Mouse (Mus musculus): Measurements from ENCODE around the gene Ccdc138. TPM values are rescaled to one million over a fixed set of nuclear protein-coding genes. Genes with fewer than 3 reads are reported as not detected.
"Not testable (repeated sequence)": the region's sequence is repeated elsewhere in the genome, so short reads cannot be mapped to it uniquely, and the experiment has no call there.

Ccdc138 gene
- polyA plus RNA-seq, 1 experiment from 2014 or later: 13.1 TPM

- Histone ChIP-seq H3K27me3 (ENCODE audit: low read depth, poor library complexity, severe bottlenecking) (no peaks in the 10 kb centered on the region), H3K9me3 (replicated peaks) (no peaks in the 10 kb centered on the region), H3K4me3 (no peak overlapping the region), H3K4me1 (no peaks in the 10 kb centered on the region), H3K36me3 (peaks cover 54% of the 10 kb centered on the region), H3K27ac (no peak overlapping the region)
- no peak for DNase-seq (ENCODE audit: low spot score)
- 87% methylated on average over 10 of the region's 10 CpGs for WGBS
Measured at GRCm38 (mm10) chr10:58530896-58531790, 33.4 kb downstream of the Ccdc138 start.

- 91% methylated on average over 2 of the region's 2 CpGs for WGBS
- Histone ChIP-seq H3K4me3 (no peak overlapping the region), H3K9me3 (replicated peaks) (no peaks in the 10 kb centered on the region), H3K4me1 (no peaks in the 10 kb centered on the region), H3K27ac (no peak overlapping the region), H3K27me3 (ENCODE audit: low read depth, poor library complexity, severe bottlenecking) (no peaks in the 10 kb centered on the region), H3K36me3 (peaks cover 51% of the 10 kb centered on the region)
- no peak for DNase-seq (ENCODE audit: low spot score)
Measured at GRCm38 (mm10) chr10:58532177-58532576, 34.4 kb downstream of the Ccdc138 start.

- not testable (repeated sequence) for H3K9me3 ChIP-seq (replicated peaks); H3K4me3 ChIP-seq; H3K4me1 ChIP-seq; DNase-seq (ENCODE audit: low spot score); H3K27me3 ChIP-seq (ENCODE audit: low read depth, poor library complexity, severe bottlenecking); H3K27ac ChIP-seq
- H3K36me3 ChIP-seq: peaks cover 34% of the 10 kb centered on the region
- WGBS: 88% methylated on average over 5 of the region's 5 CpGs
Measured at GRCm38 (mm10) chr10:58536276-58536675, 38.5 kb downstream of the Ccdc138 start.

- H3K36me3 ChIP-seq: peaks cover 22% of the 10 kb centered on the region
- DNase-seq (ENCODE audit: low spot score): no peak
- H3K4me3 ChIP-seq: no peak overlapping the region
- WGBS: 74% methylated on average over 13 of the region's 13 CpGs
- H3K4me1 ChIP-seq: no peaks in the 10 kb centered on the region
- H3K27me3 ChIP-seq (ENCODE audit: low read depth, poor library complexity, severe bottlenecking): no peaks in the 10 kb centered on the region
- no peaks in the 10 kb centered on the region for H3K9me3 ChIP-seq (replicated peaks)
- H3K27ac ChIP-seq: no peak overlapping the region
Measured at GRCm38 (mm10) chr10:58540613-58541012, 42.9 kb downstream of the Ccdc138 start.

- Histone ChIP-seq H3K36me3 (peaks cover 2% of the 10 kb centered on the region; the same call in 1 of the 2 replicates), H3K4me3 (no peak overlapping the region), H3K4me1 (no peaks in the 10 kb centered on the region), H3K27ac (no peak overlapping the region), H3K27me3 (ENCODE audit: low read depth, poor library complexity, severe bottlenecking) (no peaks in the 10 kb centered on the region), H3K9me3 (replicated peaks) (no peaks in the 10 kb centered on the region)
- no peak for DNase-seq (ENCODE audit: low spot score)
Measured at GRCm38 (mm10) chr10:58548739-58549138, 51.0 kb downstream of the Ccdc138 start.

- no peak overlapping the region for H3K4me3 ChIP-seq
- H3K27ac ChIP-seq: no peak overlapping the region
- 90% methylated on average over 8 of the region's 8 CpGs for WGBS
- H3K4me1 ChIP-seq: no peaks in the 10 kb centered on the region
- H3K27me3 ChIP-seq (ENCODE audit: low read depth, poor library complexity, severe bottlenecking): no peaks in the 10 kb centered on the region
- H3K9me3 ChIP-seq (replicated peaks): no peaks in the 10 kb centered on the region
- no peaks in the 10 kb centered on the region for H3K36me3 ChIP-seq
- DNase-seq (ENCODE audit: low spot score): no peak
Measured at GRCm38 (mm10) chr10:58554693-58555387, 57.1 kb downstream of the Ccdc138 start.

- Histone ChIP-seq H3K9me3 (replicated peaks) (no peaks in the 10 kb centered on the region), H3K27me3 (ENCODE audit: low read depth, poor library complexity, severe bottlenecking) (no peaks in the 10 kb centered on the region), H3K27ac (no peak overlapping the region), H3K36me3 (no peaks in the 10 kb centered on the region), H3K4me1 (no peaks in the 10 kb centered on the region), H3K4me3 (no peak overlapping the region)
- 28% methylated on average over 7 of the region's 7 CpGs for WGBS
- peak; percentile 63 for DNase-seq (ENCODE audit: low spot score)
Measured at GRCm38 (mm10) chr10:58559098-58559497, 61.4 kb downstream of the Ccdc138 start.

GRCm38 (mm10) chr10:58559901-58560300, 62.2 kb downstream of the Ccdc138 start:
- Histone ChIP-seq H3K4me3 (no peak overlapping the region), H3K27me3 (ENCODE audit: low read depth, poor library complexity, severe bottlenecking) (no peaks in the 10 kb centered on the region), H3K36me3 (no peaks in the 10 kb centered on the region), H3K27ac (no peak overlapping the region), H3K9me3 (replicated peaks) (no peaks in the 10 kb centered on the region), H3K4me1 (no peaks in the 10 kb centered on the region)
- DNase-seq (ENCODE audit: low spot score): peak; percentile 43
- 22% methylated on average over 3 of the region's 3 CpGs for WGBS

GRCm38 (mm10) chr10:58560521-58560920, 62.8 kb downstream of the Ccdc138 start:
- no peaks in the 10 kb centered on the region for H3K4me1 ChIP-seq
- 90% methylated on average over 6 of the region's 6 CpGs for WGBS
- no peak for DNase-seq (ENCODE audit: low spot score)
- no peaks in the 10 kb centered on the region for H3K9me3 ChIP-seq (replicated peaks)
- no peak overlapping the region for H3K4me3 ChIP-seq
- H3K27ac ChIP-seq: no peak overlapping the region
- H3K27me3 ChIP-seq (ENCODE audit: low read depth, poor library complexity, severe bottlenecking): no peaks in the 10 kb centered on the region
- no peaks in the 10 kb centered on the region for H3K36me3 ChIP-seq

GRCm38 (mm10) chr10:58585427-58586223, 87.9 kb downstream of the Ccdc138 start:
- WGBS: 81% methylated on average over 5 of the region's 5 CpGs
- Histone ChIP-seq H3K27ac (no peak overlapping the region), H3K4me1 (no peaks in the 10 kb centered on the region), H3K4me3 (no peak overlapping the region), H3K9me3 (replicated peaks) (no peaks in the 10 kb centered on the region), H3K36me3 (no peaks in the 10 kb centered on the region), H3K27me3 (ENCODE audit: low read depth, poor library complexity, severe bottlenecking) (no peaks in the 10 kb centered on the region)
- DNase-seq (ENCODE audit: low spot score): no peak

- Histone ChIP-seq H3K36me3 (no peaks in the 10 kb centered on the region), H3K4me1 (0 out of 2 replicates have a peak, but pooled peaks cover 2% of the 10 kb centered on the region), H3K9me3 (replicated peaks) (no peaks in the 10 kb centered on the region), H3K4me3 (no peak overlapping the region), H3K27me3 (ENCODE audit: low read depth, poor library complexity, severe bottlenecking) (no peaks in the 10 kb centered on the region), H3K27ac (no peak overlapping the region)
- WGBS: 86% methylated on average over 3 of the region's 3 CpGs
- no peak for DNase-seq (ENCODE audit: low spot score)
Measured at GRCm38 (mm10) chr10:58594486-58594885, 96.7 kb downstream of the Ccdc138 start.

- no peaks in the 10 kb centered on the region for H3K9me3 ChIP-seq (replicated peaks)
- 0 out of 2 replicates have a peak, but pooled peaks cover 2% of the 10 kb centered on the region for H3K4me1 ChIP-seq
- no peak overlapping the region for H3K4me3 ChIP-seq
- 92% methylated on average over 3 of the region's 3 CpGs for WGBS
- no peaks in the 10 kb centered on the region for H3K27me3 ChIP-seq (ENCODE audit: low read depth, poor library complexity, severe bottlenecking)
- H3K27ac ChIP-seq: no peak overlapping the region
- H3K36me3 ChIP-seq: no peaks in the 10 kb centered on the region
- DNase-seq (ENCODE audit: low spot score): peak; percentile 13
Measured at GRCm38 (mm10) chr10:58595197-58595596, 97.4 kb downstream of the Ccdc138 start.

Measured in limb, embryonic 10.5 days (tissue).